Mouse (Mus musculus) cerebral cortex, adult 2 months (tissue): Measurements from ENCODE around the gene Atp13a1.

Experiments used
- WGBS: fragments of 180-500 bp; shearing (Covaris S2); methylation state at CpG from one replicate; pipeline ENCODE4 v1.1.7; 2018; 5-methylcytosine and 5-hydroxymethylcytosine counted together

Atp13a1 gene

GRCm38 (mm10) chr8:69799946-69800345 is 9.0 kb downstream of the Atp13a1 start:
- WGBS = 96% methylated on average over 5 of the region's 5 CpGs

DNA sequence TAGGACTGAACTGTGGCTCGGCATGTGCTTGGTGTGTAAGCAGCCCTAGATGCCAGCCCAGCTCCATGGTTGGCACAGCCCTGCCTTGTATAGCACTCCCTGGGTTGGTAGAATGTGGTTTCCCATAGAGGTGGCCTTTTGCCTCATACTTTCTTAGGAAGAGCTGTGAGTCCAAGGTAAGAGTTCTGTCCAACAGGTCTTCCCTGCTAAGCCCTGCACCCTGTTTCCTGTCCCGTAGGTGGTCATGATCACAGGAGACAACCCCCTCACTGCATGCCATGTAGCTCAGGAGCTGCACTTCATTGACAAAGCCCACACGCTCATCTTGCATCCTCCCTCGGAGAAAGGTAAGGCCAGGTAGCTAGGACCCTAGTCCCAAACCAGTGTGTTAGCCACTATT is 10.8 kb downstream of the Atp13a1 start:
- WGBS = 91% methylated on average over 4 of the region's 4 CpGs

DNA sequence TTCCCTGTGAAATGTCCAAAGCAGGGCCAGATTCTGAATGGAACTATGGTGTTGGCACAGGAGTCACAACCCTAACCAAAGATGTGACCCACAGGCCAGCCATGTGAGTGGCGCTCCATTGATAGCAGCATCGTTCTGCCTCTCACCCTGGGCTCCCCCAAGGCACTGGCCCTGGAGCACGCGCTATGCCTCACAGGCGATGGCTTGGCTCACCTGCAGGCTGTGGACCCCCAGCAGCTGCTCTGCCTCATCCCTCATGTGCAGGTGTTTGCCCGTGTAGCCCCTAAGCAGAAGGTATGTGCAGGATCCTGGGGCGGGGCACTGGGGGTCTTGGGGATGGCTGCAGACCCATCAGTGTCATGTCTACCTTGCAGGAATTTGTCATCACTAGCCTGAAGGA is 12.4 kb downstream of the Atp13a1 start:
- 95% methylated on average over 7 of the region's 7 CpGs for WGBS

DNA sequence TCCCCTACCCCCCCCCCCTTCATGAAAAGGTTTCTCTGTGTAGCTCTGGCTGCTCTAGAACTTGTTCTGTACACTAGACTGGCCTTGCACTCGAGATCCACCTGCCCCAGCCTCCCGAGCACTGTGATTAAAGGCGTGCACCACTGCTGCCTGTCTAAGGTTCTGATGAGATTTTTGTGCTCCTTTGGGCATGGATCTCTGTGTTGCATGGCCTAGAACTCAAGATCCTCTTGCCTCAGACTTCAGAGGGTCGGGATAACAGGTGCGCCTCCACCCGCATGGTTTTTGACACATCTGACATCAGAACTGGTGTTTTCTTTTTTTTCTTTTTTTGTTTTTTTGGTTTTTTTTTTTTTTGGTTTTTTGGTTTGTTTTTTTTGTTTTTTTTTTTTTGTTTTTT is 13.6 kb downstream of the Atp13a1 start:
- WGBS = 91% methylated on average over 6 of the region's 6 CpGs

GRCm38 (mm10) chr8:69805086-69805485 is 14.1 kb downstream of the Atp13a1 start:
- WGBS = 90% methylated on average over 10 of the region's 10 CpGs

DNA sequence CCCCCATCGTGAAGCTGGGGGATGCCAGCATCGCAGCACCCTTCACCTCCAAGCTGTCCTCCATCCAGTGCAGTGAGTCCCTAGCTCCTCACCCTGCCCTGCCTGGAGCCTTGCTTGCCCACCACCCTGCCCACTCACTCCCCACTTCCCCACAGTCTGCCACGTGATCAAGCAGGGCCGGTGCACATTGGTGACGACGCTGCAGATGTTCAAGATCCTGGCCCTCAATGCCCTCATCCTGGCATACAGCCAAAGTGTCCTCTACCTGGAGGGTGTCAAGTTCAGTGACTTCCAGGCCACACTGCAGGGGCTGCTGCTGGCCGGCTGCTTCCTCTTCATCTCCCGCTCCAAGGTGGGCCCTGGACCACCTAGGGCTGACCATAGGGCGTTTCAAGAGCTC is 14.5 kb downstream of the Atp13a1 start:
- WGBS = 83% methylated on average over 9 of the region's 9 CpGs

DNA sequence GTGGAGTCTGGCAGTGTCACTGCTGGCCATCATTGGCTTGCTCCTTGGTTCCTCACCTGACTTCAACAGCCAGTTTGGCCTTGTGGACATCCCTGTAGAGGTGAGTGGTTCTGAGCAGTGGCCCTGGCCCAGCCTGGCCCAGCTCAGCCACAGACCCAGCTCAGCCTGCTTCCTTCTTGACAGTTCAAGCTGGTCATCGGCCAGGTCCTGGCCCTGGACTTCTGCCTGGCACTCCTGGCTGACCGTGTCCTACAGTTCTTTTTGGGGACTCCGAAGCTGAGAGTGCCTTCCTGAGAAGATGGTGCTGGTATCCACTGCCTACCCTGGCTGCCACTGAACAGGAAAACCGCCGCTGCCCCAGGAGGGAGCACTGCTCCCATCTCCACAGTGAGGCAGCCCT is 16.3 kb downstream of the Atp13a1 start:
- WGBS = 88% methylated on average over 5 of the region's 5 CpGs

- WGBS = 7% methylated on average over 28 of the region's 28 CpGs
Measured at GRCm38 (mm10) chr8:69808094-69808863, 17.3 kb downstream of the Atp13a1 start, which contains the start of gene Gmip. Gene Gmip (plus strand): TSS chr8:69808679.

DNA sequence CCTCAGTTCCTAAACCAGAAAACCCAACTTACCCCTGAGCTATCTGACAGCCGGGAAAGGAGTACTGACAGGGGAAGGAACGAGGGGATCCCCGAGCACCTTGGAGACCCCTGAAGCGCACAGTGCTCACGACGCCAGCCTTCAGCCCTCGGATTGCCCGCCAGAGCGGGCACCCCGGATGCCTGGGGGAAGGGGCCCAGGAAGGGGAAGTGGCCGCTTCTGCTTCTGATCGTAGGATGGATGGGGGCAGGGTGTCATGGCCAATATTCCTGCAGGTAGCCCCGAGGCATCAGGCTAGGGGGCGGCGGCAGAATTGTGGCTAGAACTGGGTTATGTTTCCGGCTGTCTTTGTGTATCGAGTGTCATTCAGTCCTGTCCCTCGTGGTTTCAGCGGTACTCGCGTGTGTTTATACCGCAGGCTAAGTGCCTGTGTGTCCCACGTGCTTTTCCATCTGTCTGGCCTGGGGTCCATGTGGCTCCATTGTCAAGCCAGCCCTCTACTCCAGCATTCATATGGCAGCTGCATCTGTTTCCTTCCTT is 18.0 kb downstream of the Atp13a1 start:
- under 1% methylated on average over 23 of the region's 23 CpGs for WGBS

DNA sequence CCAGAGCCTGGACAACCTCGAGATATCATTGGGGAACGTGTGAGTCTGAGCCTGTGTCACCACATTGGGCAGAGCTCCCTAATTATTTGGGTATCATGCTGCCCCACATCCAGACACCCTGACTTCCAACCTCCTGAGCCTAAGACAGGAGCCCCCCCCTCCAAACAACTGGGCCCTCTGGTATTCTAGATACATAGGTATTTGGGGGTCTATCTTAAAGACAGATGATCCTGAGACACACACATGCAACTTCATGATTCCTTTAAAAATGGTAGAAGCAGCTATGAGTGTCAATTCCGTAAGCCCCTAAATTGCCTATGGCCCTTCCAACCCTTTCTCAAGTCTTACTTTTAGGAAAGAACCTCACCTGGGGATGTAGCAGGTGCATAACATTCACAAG is 18.9 kb downstream of the Atp13a1 start:
- WGBS = 63% methylated on average over 3 of the region's 3 CpGs

GRCm38 (mm10) chr8:69814881-69815280 is 23.9 kb downstream of the Atp13a1 start:
- WGBS = 85% methylated on average over 2 of the region's 2 CpGs

GRCm38 (mm10) chr8:69815396-69815795 is 24.4 kb downstream of the Atp13a1 start:
- 98% methylated on average over 4 of the region's 4 CpGs for WGBS

DNA sequence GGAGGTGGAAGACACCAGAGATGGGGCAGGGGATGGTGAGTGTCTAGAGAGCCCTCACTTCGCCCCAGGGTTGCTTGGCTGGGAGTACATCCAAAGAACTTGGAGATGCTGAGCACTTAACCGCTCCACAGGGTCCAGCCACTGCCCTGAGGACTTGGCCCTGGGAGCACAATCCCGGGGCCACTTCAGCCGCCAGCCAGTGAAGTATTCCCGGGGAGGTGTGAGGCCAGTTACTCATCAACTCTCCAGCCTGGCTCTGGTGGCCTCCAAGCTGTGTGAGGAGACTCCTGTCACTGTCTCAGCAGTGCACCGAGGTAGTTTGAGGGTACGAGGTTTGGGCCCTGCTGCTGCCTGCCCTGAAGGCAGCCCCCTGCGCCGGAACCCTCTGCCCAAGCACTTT is 29.5 kb downstream of the Atp13a1 start:
- WGBS = 85% methylated on average over 9 of the region's 9 CpGs

DNA sequence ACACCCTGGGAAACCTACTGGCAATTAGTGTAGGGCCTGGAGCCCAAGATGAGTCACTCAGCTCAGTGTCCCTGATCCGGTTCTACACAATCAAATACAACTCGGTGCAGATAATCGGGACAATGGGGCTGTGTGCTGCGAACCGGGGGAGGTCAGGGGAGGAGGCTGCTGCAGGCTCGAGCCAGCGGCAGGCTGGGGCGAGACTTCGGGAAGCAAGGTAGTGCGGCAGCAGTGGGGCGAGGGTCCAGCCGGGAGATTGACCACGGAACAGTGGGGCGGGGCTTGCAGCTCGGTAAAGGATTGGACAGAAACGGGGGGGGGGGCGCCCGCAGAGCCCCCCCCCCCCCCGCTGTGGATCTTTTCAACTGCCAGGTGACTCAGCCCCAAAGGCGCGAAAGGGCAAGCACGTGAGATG is 31.0 kb downstream of the Atp13a1 start:
- 3% methylated on average over 13 of the region's 22 CpGs for WGBS

GRCm38 (mm10) chr8:69822386-69823191 is 31.6 kb downstream of the Atp13a1 start, which contains the start of gene Lpar2:
Gene Lpar2 (plus strand): TSS chr8:69822429.
- WGBS = 5% methylated on average over 33 of the region's 35 CpGs

DNA sequence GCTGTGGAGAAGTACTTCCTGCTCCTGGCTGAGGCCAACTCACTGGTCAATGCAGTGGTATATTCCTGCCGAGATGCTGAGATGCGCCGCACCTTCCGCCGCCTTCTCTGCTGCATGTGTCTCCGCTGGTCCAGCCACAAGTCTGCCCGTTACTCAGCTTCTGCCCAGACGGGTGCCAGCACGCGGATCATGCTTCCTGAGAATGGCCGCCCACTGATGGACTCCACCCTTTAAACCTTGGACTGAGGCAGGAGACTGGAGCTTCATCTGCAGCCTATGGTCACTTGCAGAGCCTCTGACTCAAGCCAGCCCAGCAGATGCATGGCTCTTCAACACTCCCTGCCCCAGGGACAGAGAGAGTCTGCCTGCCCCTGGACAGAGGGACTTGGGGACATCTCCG is 35.4 kb downstream of the Atp13a1 start:
- WGBS = 96% methylated on average over 12 of the region's 12 CpGs

DNA sequence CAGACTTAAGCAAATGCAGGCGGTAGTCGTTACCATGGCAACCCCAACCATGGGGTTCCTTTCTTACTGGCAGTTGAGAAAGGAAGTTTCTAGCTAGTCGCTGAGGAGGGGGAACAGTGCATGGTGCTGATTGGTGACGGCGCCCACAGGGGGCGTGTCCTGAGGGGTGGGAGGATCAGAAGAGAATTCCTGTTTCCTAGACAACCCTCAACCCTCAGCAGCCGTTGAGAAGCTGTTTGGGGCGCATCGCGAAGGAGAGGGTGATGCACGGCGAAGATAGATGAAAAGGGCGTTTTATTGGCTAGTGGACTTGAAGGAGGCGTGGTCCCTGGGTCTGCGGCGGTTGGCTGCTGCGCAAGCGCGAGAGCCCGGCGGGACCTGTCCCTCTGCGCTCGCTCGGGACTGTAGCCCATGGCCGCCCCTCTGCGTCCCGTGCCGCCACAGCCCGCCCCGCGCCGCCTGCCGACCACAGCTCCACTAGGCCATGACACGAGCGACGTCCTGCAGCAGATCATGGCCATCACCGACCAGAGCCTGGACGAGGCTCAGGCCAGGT is 41.4 kb downstream of the Atp13a1 start, which contains the start of gene Pbx4:
Gene Pbx4 (plus strand): TSS at position 194 of the 556 bp plus-strand sequence.
- WGBS = under 1% methylated on average over 38 of the region's 38 CpGs

- WGBS = 88% methylated on average over 8 of the region's 8 CpGs
Measured at GRCm38 (mm10) chr8:69837057-69837682, 46.2 kb downstream of the Atp13a1 start.

GRCm38 (mm10) chr8:69847167-69848065 is 56.5 kb downstream of the Atp13a1 start:
- 83% methylated on average over 3 of the region's 3 CpGs for WGBS

- WGBS = 82% methylated on average over 8 of the region's 8 CpGs
Measured at GRCm38 (mm10) chr8:69848951-69849350, 58.0 kb downstream of the Atp13a1 start.

DNA sequence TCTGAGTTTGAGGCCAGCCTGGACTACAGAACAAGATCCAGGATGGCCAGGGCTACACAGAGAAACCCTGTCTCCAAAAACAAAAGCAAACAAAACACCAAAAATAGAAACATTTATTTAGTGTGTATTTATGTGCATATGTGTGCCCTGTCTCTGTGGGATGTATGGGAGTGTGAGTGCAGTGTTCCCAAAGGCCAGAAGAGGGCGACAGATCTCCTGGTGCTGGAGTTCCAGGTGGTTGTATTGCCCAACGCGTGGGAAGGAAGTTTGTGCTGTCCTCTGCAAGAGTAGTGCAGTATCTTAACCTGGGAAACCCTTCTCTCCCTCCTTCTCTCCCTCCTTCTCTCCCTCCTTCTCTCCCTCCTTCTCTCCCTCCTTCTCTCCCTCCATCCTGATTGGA is 58.9 kb downstream of the Atp13a1 start:
- 48% methylated on average over 3 of the region's 3 CpGs for WGBS
